Mouse (Mus musculus) MEL (cell line): Measurements from ENCODE around the gene Tsacc. TPM values are rescaled to one million over a fixed set of nuclear protein-coding genes. Genes with fewer than 3 reads are reported as not detected.

Experiments
- DNase-seq: peaks from one replicate; pipeline ENCODE4 v3.0.0; 2011; ENCODE audit warnings: low read depth, low spot score
- H3K27ac ChIP-seq: 2 replicates; pipeline ENCODE4 v1.5.1; 2012; ENCODE audit warnings: low read depth, mild to moderate bottlenecking, control low read depth, low read length, moderate library complexity; ENCODE audit not compliant: control insufficient read depth
- H3K27me3 ChIP-seq, 2 experiments: fragments of 150-350 bp in 1 of 2; sonication (generic) in 1 of 2; 2 replicates each; pipeline ENCODE4 v1.6.1; 2012; ENCODE audit warnings: low read length in 2 of 2, mild to moderate bottlenecking in 2 of 2, improper control_type of control experiment in 1 of 2, moderate library complexity in 1 of 2; ENCODE audit not compliant: insufficient read depth in 2 of 2, control insufficient read depth in 1 of 2
- H3K36me3 ChIP-seq, 2 experiments: 2 replicates each; pipeline ENCODE4 v1.6.1; 2012 to 2014; ENCODE audit warnings: low read length in 2 of 2, improper control_type of control experiment in 1 of 2, inconsistent platforms in 1 of 2, mild to moderate bottlenecking in 1 of 2; ENCODE audit not compliant: insufficient read depth in 2 of 2, control insufficient read depth in 1 of 2
- H3K4me1 ChIP-seq, 2 experiments: fragments of 150-350 bp in 1 of 2; sonication (generic) in 1 of 2; 2 replicates each; pipeline ENCODE4 v1.6.1; 2012; ENCODE audit warnings: low read length in 2 of 2, improper control_type of control experiment in 1 of 2, mild to moderate bottlenecking in 1 of 2; ENCODE audit not compliant: insufficient read depth in 2 of 2, control insufficient read depth in 1 of 2
- H3K4me3 ChIP-seq, 2 experiments: fragments of 150-350 bp in 1 of 2; sonication (generic) in 1 of 2; 2 replicates each; pipeline ENCODE4 v1.5.1; 2012; ENCODE audit warnings: low read depth in 2 of 2, low read length in 2 of 2, mild to moderate bottlenecking in 2 of 2, moderate library complexity in 2 of 2, control low read depth in 1 of 2, improper control_type of control experiment in 1 of 2; ENCODE audit not compliant: control insufficient read depth in 1 of 2, insufficient read depth in 1 of 2
- H3K79me2 ChIP-seq: 2 replicates; pipeline ENCODE4 v1.6.1; 2012; ENCODE audit warnings: mild to moderate bottlenecking, low read length, moderate library complexity; ENCODE audit not compliant: control insufficient read depth, poor library complexity, insufficient read depth
- H3K9ac ChIP-seq: 2 replicates; pipeline ENCODE4 v1.6.1; 2012; ENCODE audit warnings: low read depth, mild to moderate bottlenecking, control low read depth, low read length, moderate library complexity; ENCODE audit not compliant: control insufficient read depth, poor library complexity, severe bottlenecking
- H3K9me3 ChIP-seq: fragments of 150-350 bp; sonication (generic); replicated peaks from 2 replicates; pipeline ENCODE4 v1.6.1; 2012; ENCODE audit warnings: mild to moderate bottlenecking, low read length, improper control_type of control experiment, moderate library complexity; ENCODE audit not compliant: insufficient read depth
- CHD1 ChIP-seq: IDR thresholded peaks from 2 replicates; pipeline ENCODE4 v1.6.1; 2012; ENCODE audit warnings: low read depth, mild to moderate bottlenecking, inconsistent platforms, low read length, improper control_type of control experiment
- CHD2 ChIP-seq: IDR thresholded peaks from 2 replicates; pipeline ENCODE4 v1.6.1; 2011; ENCODE audit warnings: low read length, improper control_type of control experiment
- CTCF ChIP-seq, 3 experiments: IDR thresholded peaks in 2 of 3; conservative IDR thresholded peaks in 1 of 3; 2 replicates each; pipeline ENCODE4 v1.5.1; 2011 to 2012; ENCODE audit warnings: low read length in 3 of 3, low read depth in 2 of 3, mild to moderate bottlenecking in 2 of 3, improper control_type of control experiment in 1 of 3, inconsistent platforms in 1 of 3, mixed read lengths in 1 of 3, moderate library complexity in 1 of 3; ENCODE audit not compliant: control insufficient read depth in 1 of 3, insufficient read depth in 1 of 3, poor library complexity in 1 of 3, severe bottlenecking in 1 of 3
- ELF1 ChIP-seq: IDR thresholded peaks from 2 replicates; pipeline ENCODE4 v1.6.1; 2014; ENCODE audit warnings: low read depth, mild to moderate bottlenecking, inconsistent platforms, low read length, improper control_type of control experiment, moderate library complexity
- ETS1 ChIP-seq: IDR thresholded peaks from 2 replicates; pipeline ENCODE4 v1.6.1; 2012; ENCODE audit warnings: low read depth, mild to moderate bottlenecking, inconsistent platforms, low read length, improper control_type of control experiment, moderate library complexity
- GATA1 ChIP-seq: IDR thresholded peaks from 2 replicates; pipeline ENCODE4 v1.6.1; 2011; ENCODE audit warnings: low read depth, low read length, improper control_type of control experiment
- JUND ChIP-seq: IDR thresholded peaks from 2 replicates; pipeline ENCODE4 v1.6.1; 2011; ENCODE audit warnings: low read depth, mild to moderate bottlenecking, improper control_type of control experiment, low read length
- KAT2A ChIP-seq: conservative IDR thresholded peaks from 2 replicates; pipeline ENCODE4 v1.6.1; 2012; ENCODE audit warnings: low read depth, low read length, improper control_type of control experiment, inconsistent platforms
- MAX ChIP-seq: IDR thresholded peaks from 2 replicates; pipeline ENCODE4 v1.6.1; 2011; ENCODE audit warnings: low read length, improper control_type of control experiment
- MAZ ChIP-seq: IDR thresholded peaks from 2 replicates; pipeline ENCODE4 v1.6.1; 2012; ENCODE audit warnings: low read depth, mild to moderate bottlenecking, inconsistent platforms, low read length, improper control_type of control experiment
- MYB ChIP-seq: IDR thresholded peaks from 2 replicates; pipeline ENCODE4 v1.6.1; 2011; ENCODE audit warnings: mild to moderate bottlenecking, low read depth, low read length, improper control_type of control experiment
- POLR2A ChIP-seq, 2 experiments: IDR thresholded peaks; 2 replicates each; pipeline ENCODE4 v1.6.1; 2011 to 2012; ENCODE audit warnings: low read length in 2 of 2, mild to moderate bottlenecking in 2 of 2, control low read depth in 1 of 2, improper control_type of control experiment in 1 of 2, low read depth in 1 of 2, moderate library complexity in 1 of 2; ENCODE audit not compliant: control insufficient read depth in 1 of 2, insufficient read depth in 1 of 2, poor library complexity in 1 of 2
- POLR2AphosphoS2 ChIP-seq: IDR thresholded peaks from 2 replicates; pipeline ENCODE4 v1.6.1; 2011; ENCODE audit warnings: low read length, improper control_type of control experiment
- RAD21 ChIP-seq: IDR thresholded peaks from 2 replicates; pipeline ENCODE4 v1.6.1; 2011; ENCODE audit warnings: mild to moderate bottlenecking, low read depth, low read length, improper control_type of control experiment
- RCOR1 ChIP-seq: IDR thresholded peaks from 2 replicates; pipeline ENCODE4 v1.6.1; 2012; ENCODE audit warnings: low read depth, mild to moderate bottlenecking, inconsistent platforms, low read length, improper control_type of control experiment
- TAL1 ChIP-seq: IDR thresholded peaks from 2 replicates; pipeline ENCODE4 v1.6.1; 2012; ENCODE audit warnings: mild to moderate bottlenecking, inconsistent platforms, low read length, moderate library complexity, mixed read lengths
- USF1 ChIP-seq: IDR thresholded peaks from 2 replicates; pipeline ENCODE4 v1.6.1; 2014; ENCODE audit warnings: low read depth, mild to moderate bottlenecking, inconsistent platforms, low read length, improper control_type of control experiment, moderate library complexity
- ZC3H11A ChIP-seq: IDR thresholded peaks from 2 replicates; pipeline ENCODE4 v1.6.1; 2012; ENCODE audit warnings: low read depth, mild to moderate bottlenecking, inconsistent platforms, low read length, improper control_type of control experiment
- ZMIZ1 ChIP-seq: IDR thresholded peaks from 2 replicates; pipeline ENCODE4 v1.6.1; 2012; ENCODE audit warnings: low read depth, mild to moderate bottlenecking, inconsistent platforms, low read length, improper control_type of control experiment, moderate library complexity
- ZNF384 ChIP-seq: IDR thresholded peaks from 2 replicates; pipeline ENCODE4 v1.6.1; 2012; ENCODE audit warnings: low read depth, mild to moderate bottlenecking, inconsistent platforms, low read length, improper control_type of control experiment
- polyA plus RNA-seq, 2 experiments: library from polyadenylated mRNA; stranded (reverse) in 1 of 2; unstranded in 1 of 2; fragments of >175 nt in 1 of 2; fragments of >200 nt in 1 of 2; gene quantifications; 2 replicates each; pipeline versions ENCODE4 v1.2.1 to v1.2.4; 2012; ENCODE audit warnings: low replicate concordance in 2 of 2, low read depth in 1 of 2; ENCODE audit not compliant: insufficient read length in 2 of 2, insufficient read depth in 1 of 2, missing spikeins in 1 of 2
- total RNA-seq: library from RNA; depleted of rRNA; stranded (reverse); fragments of 300-350 nt; gene quantifications from 2 replicates; pipeline ENCODE4 v1.2.3, GENCODE M21; 2012

Tsacc gene
- total and polyA plus RNA-seq, 3 experiments, result 34.1 to 41.1 TPM; not detected in 1

DNA sequence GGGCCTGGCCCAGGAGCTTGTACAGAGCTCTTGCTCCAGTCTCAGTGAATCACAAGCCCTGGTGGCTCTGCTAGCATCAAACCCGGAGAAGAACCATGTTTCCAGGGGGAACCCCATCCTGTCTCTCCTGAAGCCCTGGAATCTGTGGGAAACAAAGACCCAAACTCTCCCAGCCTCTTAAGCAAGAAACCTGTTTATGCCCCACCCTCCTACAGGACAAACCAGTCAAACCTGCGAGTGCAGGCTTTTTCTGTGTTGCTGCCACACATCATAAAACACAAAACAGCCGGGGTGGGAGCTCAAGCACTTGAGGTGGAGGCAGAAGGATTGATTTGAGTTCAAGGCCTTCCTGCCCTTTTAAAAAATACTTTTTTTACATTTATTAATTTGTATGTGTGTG lies 34.5 kb downstream of the Tsacc start:
- no peaks in the 10 kb centered on the region for H3K9me3 ChIP-seq
- H3K36me3 ChIP-seq, result no peaks in the 10 kb centered on the region
- H3K79me2 ChIP-seq, result no peaks in the 10 kb centered on the region
- peaks cover 9 to 16% of the 10 kb centered on the region in 2 experiments for H3K27me3 ChIP-seq
- DNase-seq, result no peak
- H3K27ac ChIP-seq, result no peak overlapping the region
- H3K4me1 ChIP-seq, result no peaks in the 10 kb centered on the region
- TF ChIP-seq JUND, result no peak
- no peak for TF ChIP-seq CHD2
- TF ChIP-seq MYB, result no peak
- TF ChIP-seq ELF1, result no peak
- no peak for TF ChIP-seq RCOR1
- no peak overlapping the region for H3K4me3 ChIP-seq
- H3K9ac ChIP-seq, result no peak overlapping the region

DNA sequence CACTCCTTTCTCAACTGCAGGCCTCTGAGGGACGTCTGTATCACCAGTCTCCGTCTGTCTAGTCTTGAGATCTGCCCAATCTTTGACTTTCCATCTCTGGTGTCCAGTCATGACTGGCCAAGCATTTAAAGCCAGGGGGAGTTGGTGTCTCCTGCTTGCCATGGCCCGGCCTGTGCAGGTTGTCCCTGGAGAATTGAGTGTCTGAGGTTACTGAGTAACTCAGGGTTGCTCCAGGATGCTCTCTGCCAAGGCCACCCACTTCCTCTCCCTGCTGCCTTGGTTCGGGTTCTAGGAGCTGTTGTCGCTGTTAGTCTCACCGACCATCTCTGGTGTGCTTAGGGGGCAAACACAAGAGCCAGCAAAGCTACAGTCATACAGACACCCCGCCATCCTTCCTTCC lies 40.4 kb downstream of the Tsacc start:
- Histone ChIP-seq H3K36me3 (no peaks in the 10 kb centered on the region), H3K4me3 (no peak overlapping the region), H3K4me1 (no peaks in the 10 kb centered on the region), H3K9me3 (no peaks in the 10 kb centered on the region), H3K27me3 (peaks cover 47 to 51% of the 10 kb centered on the region in 2 experiments), H3K27ac (no peak overlapping the region), H3K9ac (no peak overlapping the region)
- no peak for DNase-seq
- TF ChIP-seq MAZ (no peak), TAL1 (no peak), ELF1 (no peak), ZNF384 (no peak), ETS1 (no peak), MAX (no peak), CHD1 (no peak), POLR2A (IDR thresholded peaks at IDR 0.05; ENCODE audit: control insufficient read depth in 1 of 2, insufficient read depth in 1 of 2, low read depth in 1 of 2, low read length in 2 of 2, poor library complexity in 1 of 2) (no peak), CTCF (IDR thresholded peaks at IDR 0.05 in 2 of 3, conservative IDR thresholded peaks at IDR 0.05 in 1 of 3; ENCODE audit: control insufficient read depth in 1 of 3, insufficient read depth in 1 of 3, low read depth in 2 of 3, low read length in 3 of 3, poor library complexity in 1 of 3, severe bottlenecking in 1 of 3) (no peak), USF1 (no peak), ZC3H11A (no peak), RAD21 (no peak), POLR2AphosphoS2 (no peak), GATA1 (no peak), KAT2A (no peak), MYB (no peak), ZMIZ1 (no peak)
- TF ChIP-seq, all 39 proteins: peak for 0
- no peaks in the 10 kb centered on the region for H3K79me2 ChIP-seq
